Mouse (Mus musculus) thymus, adult 18-20 months (tissue): ENCODE results near the gene Olfr318.
"Not testable (repeated sequence)": the region's sequence is repeated elsewhere in the genome, so short reads cannot be mapped to it uniquely, and the experiment has no call there.

ENCODE experiments used
- DNase-seq, 2 experiments: peaks; one replicate each; pipeline ENCODE4 v3.0.0; 2022; ENCODE audit warnings: mixed read lengths in 2 of 2

Gene Olfr318

DNA sequence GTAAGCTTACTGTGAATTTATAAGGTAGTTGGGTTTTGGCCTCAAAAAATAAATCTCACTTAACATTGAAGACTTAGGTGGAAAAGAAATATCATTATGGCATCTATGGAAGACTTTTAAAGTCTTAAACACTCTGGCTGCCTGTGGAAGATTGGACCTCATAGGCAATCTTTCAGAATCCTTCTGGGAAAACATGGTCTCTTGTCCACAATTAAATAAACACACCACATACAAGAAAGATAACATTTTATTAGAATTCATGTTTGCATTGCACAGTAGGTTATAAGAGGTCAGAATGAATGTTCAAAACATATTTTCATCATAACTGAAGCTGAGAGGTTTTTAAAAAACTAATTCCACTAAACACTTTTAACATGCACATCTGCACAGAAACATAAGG lies at the start of gene Olfr318:
Olfr318 (minus strand) TSS at position 101 of the 400 bp plus-strand sequence.
- no peak for DNase-seq

DNA sequence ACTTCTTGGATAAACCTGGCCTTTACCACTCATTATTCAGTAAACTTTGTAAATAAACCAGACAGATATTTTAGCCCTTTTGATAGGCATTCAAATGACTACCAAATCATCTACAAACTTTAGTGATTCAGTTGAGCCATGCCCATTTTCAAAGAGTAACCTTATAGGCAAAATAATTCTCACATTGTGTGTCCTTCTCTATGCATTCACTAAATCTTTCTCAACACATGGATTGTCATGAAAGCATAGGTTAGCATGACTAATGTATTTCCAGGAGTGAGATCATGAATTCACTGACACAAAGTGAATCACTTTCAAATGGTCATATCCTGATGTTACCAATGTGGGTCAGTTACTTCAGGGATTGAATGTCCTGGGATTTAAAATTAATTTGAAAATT lies 49.1 kb upstream of the Olfr318 start, which contains the start of gene Olfr315:
Olfr315 (plus strand) TSS at position 301 of the 400 bp plus-strand sequence.
- no peak for DNase-seq

DNA sequence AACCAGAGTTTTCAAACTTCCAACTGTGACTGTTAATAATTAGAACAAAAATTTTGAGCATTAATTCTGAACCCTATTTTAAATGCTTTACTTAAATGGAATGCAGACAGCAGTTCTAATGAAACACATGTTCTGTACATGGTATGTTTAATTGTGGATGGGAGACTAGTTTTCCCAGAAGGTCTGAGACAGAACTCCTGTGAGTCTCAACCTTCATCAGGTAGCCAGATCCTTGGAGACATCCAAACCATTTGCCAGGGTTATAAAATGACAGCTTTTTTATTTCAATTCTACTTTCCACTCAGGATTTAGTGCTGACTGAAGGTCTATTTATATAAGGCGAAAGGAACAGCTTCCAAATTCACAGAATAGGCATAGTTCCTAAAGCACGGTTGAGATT lies 28.6 kb upstream of the Olfr318 start, which contains the start of gene Olfr316:
Olfr316 (plus strand) TSS at position 301 of the 400 bp plus-strand sequence.
- no peak for DNase-seq

DNA sequence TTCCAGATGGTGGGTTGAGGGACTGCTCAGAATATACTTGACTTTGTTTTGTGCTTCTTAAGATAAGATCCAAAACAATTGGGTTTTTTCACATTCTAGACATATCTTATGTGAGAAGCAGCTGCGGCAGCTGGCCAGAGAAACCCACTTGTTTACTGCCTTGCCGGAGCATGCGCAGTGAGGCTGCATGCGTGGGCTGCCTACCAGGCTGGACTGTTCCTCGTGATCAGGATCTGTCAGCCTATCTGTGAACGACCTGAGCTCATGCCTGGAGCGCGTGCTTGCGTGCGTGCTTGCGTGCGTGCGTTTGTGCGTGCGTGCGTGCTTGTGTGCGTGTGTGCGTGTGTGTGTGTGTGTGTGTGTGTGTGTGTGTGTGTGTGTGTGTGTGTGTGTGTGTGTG lies 27.3 kb upstream of the Olfr318 start:
- not testable (repeated sequence) for DNase-seq

DNA sequence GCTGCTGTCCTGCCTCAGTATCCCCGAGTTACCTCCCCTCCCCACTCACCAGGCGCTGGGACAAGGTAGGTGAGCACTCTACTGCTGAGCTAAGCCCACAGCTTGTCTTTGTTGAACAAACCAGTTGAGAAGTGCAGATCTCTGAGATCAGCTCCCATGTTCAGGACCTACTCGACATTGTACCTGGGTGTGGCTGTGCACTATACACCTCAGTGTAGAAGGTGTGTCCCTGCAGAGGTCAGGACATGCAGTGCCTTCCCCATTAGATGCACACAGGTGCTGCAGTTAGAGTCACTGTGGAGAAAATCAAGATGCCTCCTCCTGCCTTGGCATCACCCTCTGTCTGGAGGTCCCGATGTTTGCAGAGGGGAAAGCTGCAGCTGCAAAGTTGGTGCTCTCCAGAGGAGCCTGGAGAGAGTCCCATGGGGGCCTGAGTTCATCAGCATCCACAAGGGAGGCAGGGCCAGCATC lies 15.0 kb upstream of the Olfr318 start, which contains the start of gene Olfr317:
Olfr317 (minus strand) TSS at position 421 of the 471 bp plus-strand sequence.
- no peak for DNase-seq

DNA sequence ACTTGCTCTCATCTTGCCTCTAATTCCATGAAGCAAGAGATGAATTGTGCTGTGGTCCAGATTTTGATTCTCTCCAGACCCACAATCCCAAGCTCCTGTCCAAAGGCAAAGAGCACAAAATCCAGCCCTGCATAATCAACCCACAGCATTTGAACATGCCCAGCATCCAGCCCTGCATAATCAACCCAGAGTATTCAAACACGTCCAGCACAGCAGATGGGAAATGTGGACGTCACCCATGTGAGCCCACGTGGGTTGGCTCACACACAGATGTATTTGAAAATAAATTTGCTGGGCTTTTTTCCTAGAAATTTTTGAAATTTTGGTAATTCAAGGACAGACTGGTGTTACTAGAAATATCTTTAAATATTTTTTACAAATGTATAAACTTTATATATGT lies 9.6 kb upstream of the Olfr318 start:
- no peak for DNase-seq

DNA sequence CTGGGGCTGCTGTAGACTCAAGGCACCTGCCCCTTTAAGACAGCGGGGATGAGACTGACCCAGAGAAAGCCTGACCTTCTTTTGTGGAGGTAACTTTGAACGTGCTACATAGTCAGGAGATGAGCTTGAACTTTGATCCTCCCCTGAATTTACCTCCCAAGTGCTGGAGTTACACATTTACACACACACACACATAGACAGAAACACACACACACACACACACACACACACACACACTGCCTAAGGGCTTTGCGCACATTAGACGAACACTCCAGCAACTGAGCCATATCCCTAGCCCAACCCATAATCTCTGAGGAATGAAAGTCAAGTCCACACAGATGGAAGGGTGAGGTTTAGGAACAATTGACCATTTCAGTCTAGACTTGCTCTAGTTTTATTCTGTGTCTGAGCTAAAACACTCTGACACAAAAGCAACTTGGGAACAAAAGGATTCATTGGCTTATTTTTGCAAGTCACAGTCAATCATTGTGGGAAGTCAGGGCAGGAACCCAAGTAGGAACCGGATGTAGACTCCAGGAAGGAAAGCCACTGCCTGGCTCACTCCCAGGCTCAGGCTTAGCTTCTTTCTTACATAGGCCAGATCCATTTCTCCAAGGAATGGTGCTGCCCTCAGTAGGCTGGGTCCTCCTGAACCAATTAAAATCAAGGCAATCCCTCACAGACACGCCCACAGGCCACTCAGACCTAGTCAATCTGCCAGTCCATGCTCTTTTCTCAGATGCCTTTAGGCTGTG lies 4.3 kb upstream of the Olfr318 start:
- DNase-seq, result not testable (repeated sequence)

DNA sequence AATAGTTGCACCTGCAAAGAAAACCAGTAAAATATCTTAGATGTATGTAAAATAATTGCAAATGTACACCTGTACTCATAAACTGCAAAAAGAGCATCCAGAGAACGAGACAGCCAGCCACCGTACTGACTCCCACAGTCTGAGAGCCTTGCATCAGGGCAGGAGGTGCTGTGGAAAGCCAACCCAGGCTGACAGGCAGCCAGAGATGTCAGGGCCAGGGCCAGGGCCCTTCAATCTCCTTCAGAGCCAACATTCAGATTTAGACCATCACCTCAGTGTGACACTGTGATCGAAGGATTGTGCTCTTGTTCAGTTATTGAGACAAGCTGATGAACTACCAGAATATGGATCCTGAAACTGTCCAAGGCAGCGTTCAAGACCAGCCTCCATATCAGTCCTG lies 4.1 kb downstream of the Olfr318 start:
- DNase-seq, result no peak

DNA sequence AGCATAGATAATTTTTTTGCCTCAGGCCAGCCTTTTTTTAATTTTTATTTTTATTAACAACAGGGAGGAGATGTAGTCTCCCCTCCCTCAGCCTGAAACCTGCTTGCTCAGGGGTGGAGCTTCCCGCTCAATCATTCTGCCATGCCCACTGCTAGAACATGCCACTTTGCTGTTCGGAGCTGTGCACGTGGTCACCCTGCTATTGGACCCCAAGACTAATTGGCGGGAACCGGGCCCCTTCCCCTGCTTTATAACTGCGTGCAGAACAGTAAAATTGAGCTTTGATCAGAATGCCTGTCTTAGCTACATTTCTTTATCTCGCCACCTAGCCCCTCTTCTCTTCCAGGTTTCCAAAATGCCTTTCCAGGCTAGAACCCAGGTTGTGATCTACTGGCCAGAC lies 6.1 kb downstream of the Olfr318 start:
- not testable (repeated sequence) for DNase-seq

DNA sequence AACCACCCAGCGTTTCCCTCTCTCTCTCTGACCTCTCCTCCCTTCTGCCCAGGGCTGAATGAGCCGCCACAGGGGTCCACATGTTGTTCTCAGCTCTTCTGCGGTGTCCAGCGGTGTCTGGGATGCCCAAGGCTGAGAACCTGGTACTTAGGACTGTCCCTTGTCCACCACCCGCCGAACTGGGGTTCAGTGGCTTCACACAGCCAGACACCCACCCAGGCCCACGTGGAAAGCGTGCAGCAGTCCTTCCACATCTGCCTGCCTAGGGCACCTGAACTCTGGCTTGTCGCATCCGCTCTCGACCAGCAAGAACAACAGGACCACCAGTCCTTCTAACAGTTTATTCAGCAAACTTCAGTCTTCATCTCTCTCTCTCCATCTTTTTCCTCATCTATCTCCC lies 14.7 kb downstream of the Olfr318 start:
- DNase-seq, result no peak

DNA sequence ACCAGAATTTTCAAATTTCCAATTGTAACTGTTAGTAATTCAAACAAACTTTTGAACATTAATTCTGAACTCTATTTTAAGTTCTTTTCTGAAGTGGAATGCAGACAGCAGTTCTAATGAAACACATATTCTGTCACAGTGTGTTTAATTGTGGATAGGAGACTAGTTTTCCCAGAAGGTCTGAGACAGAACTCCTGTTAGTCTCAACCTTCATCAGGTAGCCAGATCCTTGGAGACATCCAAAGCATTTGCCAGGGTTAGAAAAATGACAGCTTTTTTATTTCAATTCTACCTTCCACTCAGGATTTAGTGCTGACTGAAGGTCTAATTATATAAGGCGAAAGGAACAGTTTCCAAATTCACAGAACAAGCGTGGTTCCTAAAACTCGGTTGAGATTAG lies 25.0 kb downstream of the Olfr318 start, which contains the start of gene Olfr319:
Olfr319 (plus strand) TSS at position 301 of the 400 bp plus-strand sequence.
- no peak for DNase-seq

DNA sequence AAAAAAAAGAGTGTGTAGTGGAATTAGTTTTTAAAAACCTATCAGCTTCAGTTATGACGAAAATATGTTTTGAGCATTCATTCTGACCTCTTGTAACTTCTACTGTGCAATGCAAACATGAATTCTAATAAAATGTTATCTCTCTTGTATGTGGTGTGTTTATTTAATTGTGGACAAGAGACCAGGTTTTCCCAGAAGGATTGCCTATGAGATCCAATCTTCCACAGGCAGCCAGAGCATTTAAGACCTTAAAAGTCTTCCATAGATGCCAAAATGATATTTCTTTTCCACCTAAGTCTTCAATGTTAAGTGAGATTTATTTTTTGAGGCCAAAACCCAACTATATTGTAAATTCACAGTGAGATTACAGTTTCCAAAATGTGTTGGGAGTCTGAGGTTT lies 43.0 kb downstream of the Olfr318 start, which contains the start of gene Olfr320:
Olfr320 (plus strand) TSS at position 301 of the 400 bp plus-strand sequence.
- no peak for DNase-seq

DNA sequence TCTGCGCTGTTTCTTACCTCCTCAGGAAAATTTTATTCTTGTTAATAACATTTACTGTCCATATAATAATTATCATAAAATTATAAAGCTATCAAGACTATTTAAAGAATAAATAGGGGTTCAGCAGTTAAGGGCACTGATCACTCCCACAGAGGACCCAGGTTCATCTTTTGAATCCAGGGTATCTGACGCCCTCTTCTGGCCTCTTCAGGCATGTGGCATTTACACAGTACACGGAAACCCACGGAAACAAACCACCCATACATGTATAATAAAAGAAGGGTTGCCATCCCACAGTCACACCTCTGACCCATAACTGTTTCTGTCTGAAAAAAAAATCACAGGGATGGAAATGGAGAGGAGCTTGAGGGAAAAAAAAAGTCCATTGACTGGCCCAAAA lies 52.0 kb downstream of the Olfr318 start:
- no peak for DNase-seq

DNA sequence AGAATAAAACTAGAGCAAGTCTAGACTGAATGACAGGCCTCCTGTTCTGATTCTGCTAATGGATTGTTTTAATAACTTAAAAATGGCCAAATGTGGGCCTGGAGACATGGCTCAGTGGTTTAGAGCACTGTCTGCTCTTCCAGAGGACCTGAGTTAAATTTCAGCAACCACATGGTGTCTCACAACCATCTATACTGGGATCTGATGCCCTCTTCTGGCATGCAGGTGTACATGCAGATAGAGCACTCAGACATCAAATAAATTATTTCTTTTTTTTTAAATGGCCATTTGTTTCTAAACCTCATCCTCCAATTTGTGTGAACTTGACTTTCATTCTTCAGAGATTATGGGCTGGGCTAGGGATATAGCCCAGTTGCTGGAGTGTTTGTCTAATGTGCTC lies 54.6 kb downstream of the Olfr318 start:
- DNase-seq, result no peak
